Mouse (Mus musculus) thymus, adult 18-20 months (tissue): ENCODE measurements around the gene Spag8.

Source experiments
- DNase-seq, 2 experiments: peaks; one replicate each; pipeline ENCODE4 v3.0.0; 2022; ENCODE audit warnings: mixed read lengths in 2 of 2

The Spag8 gene

DNA sequence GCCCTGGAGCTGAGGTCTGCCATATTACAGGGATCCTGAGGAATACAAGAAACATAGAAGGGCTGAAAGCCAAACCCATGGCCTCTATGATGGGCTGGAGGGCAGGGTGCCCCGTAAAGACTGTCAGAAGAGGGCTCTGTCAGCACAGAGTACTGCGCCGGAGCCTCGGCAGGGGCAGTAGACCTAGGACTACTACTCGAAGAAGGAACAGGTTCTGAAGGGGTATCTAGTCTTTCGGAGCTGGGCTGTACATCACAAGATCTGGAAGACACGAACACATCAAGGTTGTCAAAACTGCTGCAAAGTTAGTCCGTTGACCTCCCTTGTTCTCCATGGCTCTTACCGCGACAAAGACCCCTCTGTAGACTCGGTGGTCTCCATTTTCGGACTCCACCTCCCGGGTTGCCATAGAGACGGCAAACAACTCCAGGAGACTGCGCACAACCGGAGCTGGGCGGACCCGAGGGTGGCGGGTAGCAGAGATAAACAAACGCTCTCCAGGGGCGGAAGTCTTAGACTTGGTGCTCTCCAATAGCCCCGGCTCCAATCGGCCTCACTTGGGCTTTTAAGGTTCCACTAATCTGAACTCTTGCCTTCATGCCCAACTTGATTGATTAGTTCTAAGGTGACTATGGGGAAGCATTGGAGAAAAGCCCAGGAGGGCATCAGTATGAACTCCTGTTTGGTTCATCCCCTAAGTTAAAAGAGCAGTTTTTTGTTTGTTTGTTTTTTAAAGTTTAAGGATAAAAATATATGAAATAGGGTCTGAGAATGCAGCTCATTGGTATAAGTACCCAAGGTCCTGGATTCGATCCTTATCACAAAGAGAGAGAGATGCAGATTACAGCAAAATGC lies at the start of gene Spag8:
Gene Spag8 (minus strand): TSS at position 434 of the 855 bp plus-strand sequence.
- peak in 1 of 2 experiments; percentile 30 for DNase-seq

DNA sequence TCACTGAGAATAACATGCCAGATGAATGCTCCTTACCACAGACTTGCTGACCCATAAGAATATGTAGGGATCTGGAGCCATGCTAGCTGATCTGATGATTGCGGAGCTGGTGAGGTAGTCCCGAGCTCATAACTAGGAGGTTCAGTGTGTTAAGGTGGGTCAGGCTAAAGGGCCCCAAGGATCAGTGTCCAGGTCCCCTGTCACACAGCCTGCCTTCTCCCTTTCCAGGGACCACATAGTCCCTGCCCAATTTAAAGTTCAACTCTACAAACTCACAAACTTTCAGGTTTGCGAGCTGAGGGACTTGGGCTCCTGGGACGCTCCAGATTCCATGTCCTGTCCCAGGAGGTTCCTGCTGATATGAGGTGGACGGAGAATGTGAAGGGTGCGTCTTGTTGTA lies 47.3 kb upstream of the Spag8 start, which contains the start of gene Olfr70:
Gene Olfr70 (minus strand): TSS at position 101 of the 400 bp plus-strand sequence.
- DNase-seq = no peak

GRCm38 (mm10) chr4:43696561-43696960 lies 43.2 kb upstream of the Spag8 start:
- no peak for DNase-seq

GRCm38 (mm10) chr4:43695249-43695671 lies 41.9 kb upstream of the Spag8 start:
- DNase-seq = no peak

GRCm38 (mm10) chr4:43694439-43695248 lies 41.2 kb upstream of the Spag8 start:
- no peak for DNase-seq

DNA sequence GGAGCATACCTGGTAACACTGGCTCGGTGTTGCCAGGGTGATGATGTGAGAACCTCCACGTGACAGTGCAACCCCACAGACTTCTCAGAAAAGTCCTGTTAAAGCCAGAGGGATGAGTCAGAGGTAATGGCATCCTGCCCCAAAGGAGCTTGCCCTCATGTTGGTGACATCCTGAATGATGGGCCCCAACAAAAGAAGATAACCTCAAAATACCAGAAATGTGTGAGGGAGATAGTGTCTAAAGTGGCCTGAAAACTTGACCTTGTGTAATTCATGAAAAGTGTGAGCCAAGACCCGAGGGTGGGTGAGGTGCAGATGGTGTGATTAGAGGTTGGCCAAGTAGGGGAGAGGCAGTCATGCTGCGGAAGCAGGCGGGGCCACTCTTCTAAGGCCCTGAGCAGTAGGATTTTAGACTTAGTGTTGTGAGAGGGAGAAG lies 40.4 kb upstream of the Spag8 start:
- DNase-seq = no peak

DNA sequence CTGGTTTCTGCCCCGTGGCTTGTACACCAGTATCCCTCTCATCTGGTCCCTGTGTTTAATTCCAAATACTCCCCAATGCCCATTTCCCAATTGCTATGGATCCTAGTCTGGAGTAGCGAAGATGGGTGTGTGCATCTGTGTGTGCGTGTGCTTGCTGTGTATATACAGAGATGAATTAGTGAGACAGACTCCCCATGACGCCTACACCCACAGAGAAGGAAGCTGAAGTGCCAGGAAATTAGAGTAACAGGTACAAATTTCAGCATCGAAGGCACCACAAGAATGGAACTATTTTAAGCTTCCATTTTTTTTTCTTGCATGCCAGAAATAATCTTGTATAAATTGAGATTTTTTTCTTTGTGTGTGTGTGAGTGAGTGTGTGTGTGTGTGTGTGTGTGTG lies 37.6 kb upstream of the Spag8 start:
- DNase-seq = no peak

- DNase-seq = no peak
These were observed 36.6 kb upstream of the Spag8 start for GRCm38 (mm10) chr4:43690021-43690420.

GRCm38 (mm10) chr4:43679416-43680043 lies 26.1 kb upstream of the Spag8 start:
- DNase-seq = no peak

GRCm38 (mm10) chr4:43678541-43678940 lies 25.1 kb upstream of the Spag8 start:
- no peak for DNase-seq

DNA sequence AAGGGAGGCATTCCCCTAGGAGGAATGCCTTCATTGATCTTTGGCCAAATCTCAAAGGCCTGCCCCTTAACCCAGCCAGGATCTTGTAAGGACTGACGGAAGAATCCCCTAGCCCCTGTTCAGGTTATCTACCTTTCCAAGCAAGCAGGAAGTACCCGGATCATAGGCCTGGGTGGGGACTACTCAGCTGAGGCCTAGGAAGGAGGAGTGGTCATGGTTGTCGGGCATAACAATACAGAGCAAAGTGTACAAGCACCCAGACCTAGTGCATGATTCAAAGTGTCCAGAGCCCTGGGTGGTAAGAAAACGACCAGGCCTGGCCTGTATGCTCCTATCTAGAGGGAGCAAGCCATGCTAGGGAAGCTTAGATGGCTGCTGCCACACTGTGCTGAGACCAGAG lies 22.2 kb upstream of the Spag8 start:
- no peak for DNase-seq

DNA sequence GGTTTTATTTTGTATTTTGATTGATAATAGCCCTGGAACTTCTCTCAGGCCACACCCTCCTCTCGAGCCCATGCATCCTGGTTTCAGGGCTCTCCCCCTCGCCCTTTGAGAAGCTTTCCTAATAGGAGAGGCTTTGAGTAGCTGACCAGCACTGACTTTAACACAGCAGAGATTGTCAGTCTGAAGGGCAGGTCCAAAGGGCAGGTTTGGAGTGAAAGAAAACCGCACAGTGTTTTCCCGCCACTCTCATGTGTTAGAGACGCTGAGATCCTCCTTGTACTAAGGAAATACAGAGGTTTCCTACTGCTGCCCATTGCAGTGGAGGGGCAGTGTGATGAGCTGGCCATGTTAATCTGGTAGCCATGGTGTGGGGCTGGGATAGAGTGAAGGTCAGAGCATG lies 21.6 kb upstream of the Spag8 start:
- no peak for DNase-seq

- no peak for DNase-seq
These were observed 20.3 kb upstream of the Spag8 start for GRCm38 (mm10) chr4:43673703-43674102.

GRCm38 (mm10) chr4:43672070-43672469 lies 18.7 kb upstream of the Spag8 start:
- peak; percentile 44 to 45 for DNase-seq

DNA sequence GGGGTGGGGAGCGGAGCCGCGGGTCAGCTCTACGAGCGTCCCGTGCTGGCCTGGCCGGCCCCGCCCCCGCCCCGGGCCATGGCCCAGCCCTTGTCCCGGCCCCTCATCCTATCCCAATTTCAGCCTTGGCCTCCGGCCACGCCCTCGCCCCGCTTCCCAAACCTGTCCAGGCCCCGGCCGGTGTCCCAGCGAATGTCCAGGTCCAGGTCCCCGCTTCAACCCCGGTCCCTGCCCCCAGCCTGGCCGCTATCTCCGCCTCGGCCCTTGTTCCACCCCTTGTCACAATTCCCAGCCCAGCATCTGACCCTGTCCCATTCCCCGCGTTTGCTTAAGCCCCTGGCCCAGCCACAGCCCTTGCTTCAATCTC lies 16.0 kb upstream of the Spag8 start:
- peak in 1 of 2 experiments; percentile 42 for DNase-seq

DNA sequence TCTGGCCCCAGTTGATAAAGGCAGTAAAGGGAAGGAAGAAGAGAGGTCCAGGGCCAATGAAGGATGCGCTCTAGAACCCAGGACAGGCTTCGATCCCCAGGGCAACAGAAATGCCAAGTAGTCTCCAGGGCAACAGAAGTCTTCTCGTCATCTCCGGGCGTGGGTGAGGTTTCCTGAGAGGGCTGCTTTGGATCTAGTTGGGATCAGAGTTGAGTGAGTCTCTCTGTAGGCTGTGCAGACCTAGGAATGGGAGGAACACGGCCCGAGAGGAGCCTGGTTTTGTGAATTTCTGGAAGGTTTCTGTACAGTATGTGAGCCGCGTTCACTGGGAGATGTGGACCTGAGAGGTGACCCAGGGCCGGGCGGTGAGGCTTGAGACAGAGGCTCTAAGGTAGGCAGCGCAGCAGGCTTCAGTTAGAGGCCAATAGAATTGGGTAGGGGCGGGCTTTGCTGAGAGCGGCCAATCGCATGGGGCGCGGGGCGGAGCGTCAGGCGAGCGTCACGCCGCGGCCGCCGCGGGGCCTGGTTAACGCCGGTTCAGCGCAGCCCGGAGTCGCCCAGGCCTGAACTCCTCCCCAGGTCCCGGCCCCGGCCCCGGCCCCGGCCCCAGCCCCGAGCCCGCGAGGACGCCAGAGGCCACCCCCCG lies 15.5 kb upstream of the Spag8 start, which contains the start of the genes Tmem8b and Fam221b:
Gene Tmem8b (plus strand): TSS at position 190 of the 646 bp plus-strand sequence.
Gene Fam221b (minus strand): TSS at position 364 of the 646 bp plus-strand sequence.
- DNase-seq = peak; percentile 76 to 80

DNA sequence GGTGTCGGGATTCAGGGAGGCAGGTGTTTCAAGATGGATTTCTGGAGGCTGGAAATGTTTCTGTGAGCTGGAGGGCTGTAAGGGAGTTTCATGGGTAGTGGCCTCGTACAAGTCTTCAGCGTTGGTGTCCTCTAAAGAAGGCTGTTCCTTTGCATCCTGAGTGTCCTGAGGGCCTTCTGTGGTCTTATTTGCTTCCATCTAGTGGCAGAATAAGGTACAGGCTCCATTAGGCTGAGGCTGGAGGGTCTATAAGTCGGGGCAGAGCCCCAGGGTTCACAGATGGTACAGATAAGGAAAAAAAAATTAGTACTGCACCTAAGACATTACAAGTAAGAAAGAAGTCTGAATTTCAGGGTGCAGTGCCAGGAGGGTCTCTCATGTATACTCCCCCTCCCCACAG lies 13.0 kb upstream of the Spag8 start:
- DNase-seq = no peak

DNA sequence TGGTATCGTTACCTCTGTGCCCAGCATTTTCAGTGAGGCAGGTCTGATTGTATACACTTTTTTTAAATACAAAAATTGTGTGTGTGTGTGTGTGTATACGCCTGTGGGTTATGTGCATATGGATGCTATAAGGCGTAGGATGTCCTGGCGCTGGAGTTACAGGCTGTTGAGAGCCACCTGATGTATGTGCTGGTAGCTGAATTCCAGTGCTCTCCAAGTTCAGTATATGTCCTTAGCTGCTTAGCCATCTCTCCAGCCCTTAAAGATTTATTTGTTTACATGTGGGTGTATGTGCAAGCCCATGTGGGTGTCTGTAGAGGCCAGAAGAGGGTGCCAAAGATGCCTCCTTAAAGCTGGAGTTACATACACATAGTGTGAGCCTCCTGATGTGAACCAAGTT lies 3.8 kb upstream of the Spag8 start:
- DNase-seq = no peak

- peak; percentile 91 to 93 for DNase-seq
These were observed 3.1 kb upstream of the Spag8 start, which contains the start of gene Hint2 for GRCm38 (mm10) chr4:43656339-43657109. Hint2 (minus strand) TSS chr4:43656466.

DNA sequence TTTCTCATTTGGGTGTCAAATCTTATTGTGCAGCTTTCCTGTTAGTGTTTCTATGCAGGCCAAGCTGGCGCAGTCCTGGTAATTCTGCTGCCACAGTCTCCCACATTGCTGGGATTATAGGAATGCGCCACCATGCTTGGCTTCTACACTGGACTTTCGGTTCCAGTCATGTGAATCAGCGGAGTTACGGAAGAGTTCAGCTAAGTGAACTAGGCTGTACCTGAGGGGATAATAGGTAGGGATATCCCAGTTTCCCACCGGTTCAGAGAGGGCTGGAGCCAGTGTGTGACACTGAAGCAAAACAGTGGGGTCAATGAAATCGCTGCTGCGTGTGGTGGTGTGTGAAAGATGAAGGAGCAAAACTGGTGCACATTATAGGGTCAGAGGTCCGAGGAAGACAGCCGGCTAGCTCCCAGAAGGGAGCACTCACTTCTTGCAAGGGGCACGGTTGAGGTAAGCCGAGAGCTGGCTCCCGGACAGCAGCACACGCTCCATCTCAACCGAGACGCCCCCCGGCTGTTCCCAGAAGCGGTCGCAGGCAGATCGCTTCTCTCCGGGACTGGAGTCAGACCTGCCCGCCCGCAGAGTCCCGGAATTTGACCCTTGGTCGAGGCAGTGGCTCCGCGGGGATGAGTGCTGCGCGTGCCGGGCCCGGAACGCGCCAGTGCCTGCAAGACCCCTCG lies 2.4 kb upstream of the Spag8 start:
- no peak for DNase-seq

DNA sequence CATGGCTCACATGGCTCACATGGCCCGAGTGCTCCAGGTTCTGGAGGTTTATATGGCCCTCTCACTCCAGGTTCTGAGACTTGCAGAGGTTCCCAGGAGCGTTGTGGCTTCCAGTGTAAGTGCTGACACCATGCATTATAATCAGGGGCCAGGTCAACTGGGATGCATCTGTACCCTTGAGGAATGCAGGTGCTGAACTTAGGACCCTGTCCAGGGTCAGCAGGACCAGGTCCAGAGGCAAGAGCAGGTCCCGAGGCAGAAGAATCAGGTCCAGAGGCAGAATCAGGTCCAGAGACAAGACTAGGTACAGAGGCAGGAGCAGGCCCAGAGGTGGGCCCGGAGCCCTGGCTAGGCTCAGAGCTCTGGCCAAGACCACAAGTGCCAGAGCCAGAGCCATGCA lies 668 bp downstream of the Spag8 start:
- no peak for DNase-seq
